Mouse (Mus musculus) thymus, adult 2 months (tissue): Measurements from ENCODE around the gene Pebp1.

Experiments
- CTCF ChIP-seq: fragments of 200-500 bp; IDR thresholded peaks from 2 replicates; pipeline ENCODE4 v1.5.1; 2012; ENCODE audit warnings: mild to moderate bottlenecking, control low read depth, low read length, moderate library complexity, borderline replicate concordance; ENCODE audit not compliant: control insufficient read depth, poor library complexity, insufficient read depth; ENCODE audit errors: extremely low read depth
- POLR2A ChIP-seq: fragments of 200-500 bp; IDR thresholded peaks from 2 replicates; pipeline ENCODE4 v1.6.1; 2012; ENCODE audit warnings: mild to moderate bottlenecking, low read length, control low read depth, moderate library complexity; ENCODE audit not compliant: control insufficient read depth, poor library complexity, insufficient read depth; ENCODE audit errors: extremely low read depth

GRCm38 (mm10) chr5:117284029-117284428 is 3.4 kb downstream of the Pebp1 start:
- TF ChIP-seq CTCF (no peak), POLR2A (no peak)
